Mouse (Mus musculus): ENCODE measurements around the gene Slc1a1. TPM values are rescaled to one million over a fixed set of nuclear protein-coding genes. Genes with fewer than 3 reads are reported as not detected.

The Slc1a1 gene
- polyA plus RNA-seq, 1 experiment from 2014 or later: 0.09 TPM

DNA sequence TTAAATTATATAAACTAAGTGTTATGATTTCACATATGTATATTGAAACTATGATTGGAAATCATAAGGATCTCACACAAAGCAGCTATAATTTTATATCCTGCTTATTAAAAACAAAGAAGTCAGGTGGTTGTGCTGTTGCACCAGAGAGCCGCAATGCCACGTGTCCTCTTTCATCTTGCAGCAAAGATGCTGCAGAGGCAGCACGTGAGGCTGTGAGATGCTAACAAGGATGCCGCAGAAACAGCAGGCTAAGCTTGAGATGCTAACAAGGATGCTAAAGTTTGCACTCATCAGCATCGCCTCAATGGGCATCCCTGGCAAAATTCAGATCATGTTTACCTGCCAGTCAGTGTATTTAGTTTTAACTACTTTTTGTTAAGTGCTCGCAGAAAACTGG is 34.4 kb upstream of the Slc1a1 start:
- Histone ChIP-seq H3K9ac (replicated peaks) (no peak overlapping the region), H3K4me1 (ENCODE audit: insufficient read depth) (no peaks in the 10 kb centered on the region), H3K27me3 (ENCODE audit: insufficient read depth, low read length) (no peaks in the 10 kb centered on the region), H3K9me3 (ENCODE audit: low read length) (no peaks in the 10 kb centered on the region), H3K36me3 (replicated peaks; ENCODE audit: insufficient read depth, low read length) (no peaks in the 10 kb centered on the region), H3K27ac (ENCODE audit: low read depth) (no peak overlapping the region), H3K4me3 (ENCODE audit: low read depth, low read length) (no peak overlapping the region), H3K4me2 (ENCODE audit: low read depth, low read length) (no peak overlapping the region)
- DNase-seq: no peak
- WGBS (ENCODE audit: insufficient replicate concordance): 49% methylated on average over 6 of the region's 6 CpGs
- TF ChIP-seq CTCF (IDR thresholded peaks at IDR 0.05; ENCODE audit: low read depth) (no peak), EP300 (IDR thresholded peaks at IDR 0.05; ENCODE audit: low read depth) (no peak)
- ATAC-seq: no peak

DNA sequence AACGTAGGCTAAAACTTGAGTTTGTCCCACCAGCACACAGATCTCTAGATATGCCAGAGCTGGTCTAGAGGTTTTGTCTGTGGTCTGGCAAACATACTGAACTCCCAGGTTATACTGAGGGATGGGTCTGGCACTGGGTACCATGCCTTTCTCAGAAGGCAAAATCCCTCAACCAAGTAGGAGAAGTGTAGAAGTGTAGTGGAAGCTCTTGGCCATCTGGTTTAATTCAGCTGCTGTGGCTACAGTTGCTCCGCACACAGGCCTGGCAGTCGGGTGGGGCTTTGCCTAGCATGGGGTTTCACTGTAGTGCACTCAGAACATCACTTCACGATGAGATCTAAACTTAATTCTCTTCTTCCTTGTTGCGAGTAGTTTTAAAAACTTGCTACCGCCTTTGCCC is 28.6 kb upstream of the Slc1a1 start:
- no peak for ATAC-seq
- no peak overlapping the region for H3K4me3 ChIP-seq (ENCODE audit: low read depth, low read length)
- no peak overlapping the region for H3K4me2 ChIP-seq (ENCODE audit: low read depth, low read length)
- no peaks in the 10 kb centered on the region for H3K27me3 ChIP-seq (ENCODE audit: insufficient read depth, low read length)
- no peak overlapping the region for H3K9ac ChIP-seq (replicated peaks)
- TF ChIP-seq EP300 (IDR thresholded peaks at IDR 0.05; ENCODE audit: low read depth) (no peak), CTCF (IDR thresholded peaks at IDR 0.05; ENCODE audit: low read depth) (no peak)
- H3K27ac ChIP-seq (ENCODE audit: low read depth): no peak overlapping the region
- DNase-seq: no peak
- H3K4me1 ChIP-seq (ENCODE audit: insufficient read depth): no peaks in the 10 kb centered on the region
- no peaks in the 10 kb centered on the region for H3K36me3 ChIP-seq (replicated peaks; ENCODE audit: insufficient read depth, low read length)
- H3K9me3 ChIP-seq (ENCODE audit: low read length): no peaks in the 10 kb centered on the region
- WGBS (ENCODE audit: insufficient replicate concordance): 84% methylated on average over 6 of the region's 6 CpGs

DNA sequence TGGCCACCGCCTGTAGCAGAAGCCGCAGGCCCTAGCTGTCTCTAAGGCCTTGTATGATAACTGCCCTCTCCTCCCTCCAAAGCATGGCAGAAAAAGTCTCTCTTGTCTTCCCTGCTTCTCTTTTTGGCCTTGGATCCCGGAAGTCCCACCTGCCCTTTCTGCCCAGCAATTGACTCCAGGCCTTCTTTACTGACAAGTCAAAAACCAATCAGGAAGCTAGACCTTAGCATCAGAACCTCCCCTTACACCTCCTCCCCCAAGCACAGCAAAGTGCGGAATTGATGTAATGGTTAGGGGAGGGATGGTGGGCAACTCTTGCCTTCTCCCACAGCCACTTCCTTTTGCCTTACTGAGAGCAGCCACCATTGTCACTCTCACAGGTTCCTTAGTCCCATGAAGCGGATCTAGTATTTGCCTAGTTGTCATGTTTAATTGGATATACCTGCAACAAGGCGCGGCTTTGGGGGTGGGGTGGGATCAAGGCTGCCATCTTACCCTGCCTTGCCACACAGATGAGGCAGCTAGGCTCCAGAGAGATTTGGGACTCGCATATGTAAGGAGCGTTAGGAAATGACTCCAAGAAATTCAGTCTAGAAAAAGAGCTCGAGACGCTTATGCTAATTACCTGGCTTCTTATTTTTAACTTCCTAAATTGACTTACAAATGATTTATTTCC is 27.9 kb upstream of the Slc1a1 start:
- H3K4me3 ChIP-seq (ENCODE audit: low read depth, low read length): no peak overlapping the region
- WGBS (ENCODE audit: insufficient replicate concordance): 88% methylated on average over 11 of the region's 11 CpGs
- ATAC-seq: no peak
- H3K9me3 ChIP-seq (ENCODE audit: low read length): no peaks in the 10 kb centered on the region
- H3K4me1 ChIP-seq (ENCODE audit: insufficient read depth): no peaks in the 10 kb centered on the region
- no peaks in the 10 kb centered on the region for H3K36me3 ChIP-seq (replicated peaks; ENCODE audit: insufficient read depth, low read length)
- DNase-seq: no peak
- no peak overlapping the region for H3K4me2 ChIP-seq (ENCODE audit: low read depth, low read length)
- TF ChIP-seq CTCF (IDR thresholded peaks at IDR 0.05; ENCODE audit: low read depth): no peak
- TF ChIP-seq EP300 (IDR thresholded peaks at IDR 0.05; ENCODE audit: low read depth): no peak
- H3K9ac ChIP-seq (replicated peaks): no peak overlapping the region
- H3K27ac ChIP-seq (ENCODE audit: low read depth): no peak overlapping the region
- H3K27me3 ChIP-seq (ENCODE audit: insufficient read depth, low read length): no peaks in the 10 kb centered on the region

DNA sequence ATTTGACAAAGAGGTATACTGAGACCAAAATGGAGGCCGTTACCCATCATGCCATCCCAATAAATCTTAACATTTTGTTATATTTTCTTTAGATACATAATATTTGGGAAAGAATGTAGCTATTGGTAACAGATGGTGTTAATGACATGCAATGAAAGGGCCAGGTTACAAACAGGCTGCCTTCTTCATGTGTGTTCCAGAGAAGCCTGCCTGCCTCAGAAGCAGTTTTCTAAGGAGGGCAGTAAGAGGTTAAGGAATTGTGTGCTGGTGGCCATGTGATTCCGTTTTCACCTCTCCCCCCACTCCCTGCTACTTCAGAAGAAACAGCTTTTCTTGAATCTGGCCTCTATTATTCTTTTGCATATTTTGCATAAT is 27.4 kb upstream of the Slc1a1 start:
- no peak for DNase-seq
- TF ChIP-seq CTCF (IDR thresholded peaks at IDR 0.05; ENCODE audit: low read depth) (no peak), EP300 (IDR thresholded peaks at IDR 0.05; ENCODE audit: low read depth) (no peak)
- Histone ChIP-seq H3K4me2 (ENCODE audit: low read depth, low read length) (no peak overlapping the region), H3K4me3 (ENCODE audit: low read depth, low read length) (no peak overlapping the region), H3K9me3 (ENCODE audit: low read length) (no peaks in the 10 kb centered on the region), H3K4me1 (ENCODE audit: insufficient read depth) (no peaks in the 10 kb centered on the region), H3K9ac (replicated peaks) (no peak overlapping the region), H3K36me3 (replicated peaks; ENCODE audit: insufficient read depth, low read length) (no peaks in the 10 kb centered on the region), H3K27ac (ENCODE audit: low read depth) (no peak overlapping the region), H3K27me3 (ENCODE audit: insufficient read depth, low read length) (no peaks in the 10 kb centered on the region)
- ATAC-seq: no peak
- 58% methylated on average over 2 of the region's 2 CpGs for WGBS (ENCODE audit: insufficient replicate concordance)

DNA sequence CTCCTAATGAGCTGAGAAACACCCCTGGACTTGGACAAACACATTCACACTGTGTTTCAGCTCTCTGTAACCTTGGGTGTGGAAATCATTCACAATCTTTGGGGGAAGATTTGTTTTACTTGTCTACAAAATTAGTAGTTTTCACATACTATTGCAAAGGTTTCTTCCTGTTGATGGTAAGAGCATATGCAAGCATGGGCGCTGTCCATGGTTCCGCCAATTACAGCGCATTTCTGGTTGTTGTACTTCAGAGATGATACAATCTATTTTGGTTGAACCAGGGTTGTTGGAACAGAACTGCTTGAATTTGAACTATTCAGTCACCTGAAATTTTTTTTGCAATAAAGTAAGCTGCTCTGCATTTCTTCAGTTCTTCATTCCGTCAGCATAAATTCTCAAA is 16.6 kb upstream of the Slc1a1 start:
- no peak for TF ChIP-seq EP300 (IDR thresholded peaks at IDR 0.05; ENCODE audit: low read depth)
- TF ChIP-seq CTCF (IDR thresholded peaks at IDR 0.05; ENCODE audit: low read depth): no peak
- Histone ChIP-seq H3K9me3 (ENCODE audit: low read length) (no peaks in the 10 kb centered on the region), H3K9ac (replicated peaks) (no peak overlapping the region), H3K27ac (ENCODE audit: low read depth) (no peak overlapping the region), H3K4me2 (ENCODE audit: low read depth, low read length) (no peak overlapping the region), H3K4me1 (ENCODE audit: insufficient read depth) (no peaks in the 10 kb centered on the region), H3K4me3 (ENCODE audit: low read depth, low read length) (no peak overlapping the region), H3K27me3 (ENCODE audit: insufficient read depth, low read length) (no peaks in the 10 kb centered on the region), H3K36me3 (replicated peaks; ENCODE audit: insufficient read depth, low read length) (no peaks in the 10 kb centered on the region)
- DNase-seq: no peak
- 68% methylated on average over 4 of the region's 4 CpGs for WGBS (ENCODE audit: insufficient replicate concordance)
- ATAC-seq: no peak

DNA sequence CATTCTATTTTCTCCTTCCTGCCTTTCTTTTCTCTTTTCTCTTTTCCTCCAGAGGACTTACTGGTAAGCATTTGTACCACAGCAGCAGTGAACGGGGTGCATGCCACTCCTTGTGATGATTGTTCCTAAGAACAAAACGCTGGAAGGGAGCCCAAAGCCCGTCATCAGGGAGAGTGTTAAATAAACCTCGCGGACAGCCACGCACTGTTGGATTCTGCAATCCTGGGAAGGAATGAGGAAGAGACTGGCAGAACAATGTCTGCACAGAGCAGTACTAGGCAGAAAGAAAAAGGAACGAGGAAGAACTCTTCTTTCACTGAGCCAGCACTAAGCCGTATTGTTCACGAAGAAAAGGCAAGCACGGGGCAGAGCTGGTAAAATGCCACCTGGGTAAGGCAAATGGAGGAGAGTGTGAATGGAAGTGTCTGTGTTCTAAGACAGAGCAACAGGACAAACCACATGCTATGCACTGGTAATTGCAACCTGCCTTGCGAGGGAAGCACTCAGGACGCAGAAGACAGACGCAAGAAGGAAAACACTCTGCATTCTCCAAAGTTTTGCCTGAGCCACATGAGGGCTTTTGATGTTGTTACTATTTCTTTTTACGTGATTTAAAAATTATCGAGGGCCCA is 7.0 kb upstream of the Slc1a1 start:
- Histone ChIP-seq H3K36me3 (replicated peaks; ENCODE audit: insufficient read depth, low read length) (no peaks in the 10 kb centered on the region), H3K9ac (replicated peaks) (no peak overlapping the region), H3K27me3 (ENCODE audit: insufficient read depth, low read length) (no peaks in the 10 kb centered on the region), H3K4me2 (ENCODE audit: low read depth, low read length) (no peak overlapping the region), H3K27ac (ENCODE audit: low read depth) (no peak overlapping the region), H3K4me1 (ENCODE audit: insufficient read depth) (no peaks in the 10 kb centered on the region), H3K4me3 (ENCODE audit: low read depth, low read length) (no peak overlapping the region), H3K9me3 (ENCODE audit: low read length) (peaks cover 3% of the 10 kb centered on the region; the same call in 1 of the 2 replicates)
- WGBS (ENCODE audit: insufficient replicate concordance): 59% methylated on average over 15 of the region's 15 CpGs
- DNase-seq (no peak), ATAC-seq (no peak)
- no peak for TF ChIP-seq CTCF (IDR thresholded peaks at IDR 0.05; ENCODE audit: low read depth)
- TF ChIP-seq EP300 (IDR thresholded peaks at IDR 0.05; ENCODE audit: low read depth): no peak
